Mouse (Mus musculus): ENCODE data around the gene Ilf3. TPM values are rescaled to one million over a fixed set of nuclear protein-coding genes. Genes with fewer than 3 reads are reported as not detected.

Gene Ilf3
- total RNA-seq, 2 experiments from 2014 or later: 170 to 172 TPM

DNA sequence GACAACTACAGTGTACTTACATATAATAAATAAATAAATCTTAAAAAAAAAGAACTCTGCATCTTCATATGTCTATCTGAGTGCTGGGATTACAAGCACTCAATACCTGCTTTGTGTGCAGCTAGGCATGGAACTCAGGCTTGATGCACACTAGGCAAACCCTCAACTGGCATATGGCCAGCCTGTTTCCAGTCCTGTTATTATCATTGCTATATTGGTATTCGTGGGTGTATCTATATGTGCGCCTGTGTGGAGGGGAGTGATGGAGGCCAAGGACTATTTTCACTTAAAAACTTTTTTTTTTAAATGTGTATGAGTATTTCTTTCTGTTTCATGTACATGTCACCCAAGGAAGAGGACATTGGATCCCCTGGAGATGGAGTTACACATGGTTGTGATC lies 66.7 kb downstream of the Ilf3 start:
- intact Hi-C loops (cut with DNase I): no loop called here
- DNase-seq: no peak

GRCm38 (mm10) chr9:21435777-21436635 lies 68.3 kb downstream of the Ilf3 start:
- DNase-seq: no peak
- intact Hi-C loops (cut with DNase I): no loop called here

- DNase-seq: no peak
- intact Hi-C loops (cut with DNase I): no loop called here
Measured at GRCm38 (mm10) chr9:21437577-21437976, 69.9 kb downstream of the Ilf3 start.

- no peak for DNase-seq
- intact Hi-C loops (cut with DNase I): no loop called here
Measured at GRCm38 (mm10) chr9:21438219-21438618, 70.5 kb downstream of the Ilf3 start.

GRCm38 (mm10) chr9:21439456-21439855 lies 71.8 kb downstream of the Ilf3 start:
- no peak for DNase-seq
- intact Hi-C loops (cut with DNase I): no loop called here

DNA sequence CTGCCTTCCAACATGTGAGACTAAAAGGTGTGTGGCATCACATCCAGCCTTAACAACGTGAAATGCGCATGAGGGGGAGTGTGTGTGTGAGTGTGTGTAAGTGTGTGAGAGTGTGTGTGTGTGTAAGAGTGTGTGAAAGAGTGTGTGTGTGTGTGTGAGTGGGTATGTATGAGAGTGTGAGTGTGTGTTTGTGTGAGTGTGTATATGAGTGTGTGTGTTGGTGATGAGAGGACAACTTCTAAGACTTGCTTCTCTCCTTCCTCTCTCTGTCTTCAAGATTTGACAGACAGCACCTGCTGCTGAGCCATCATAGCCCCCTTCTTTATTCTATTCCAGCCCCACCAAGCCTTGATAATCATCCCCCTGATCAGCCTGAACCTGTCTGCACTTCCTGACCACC lies 72.2 kb downstream of the Ilf3 start:
- no peak for DNase-seq
- intact Hi-C loops (cut with DNase I): no loop called here

- intact Hi-C loops (cut with DNase I): no loop called here
Measured at GRCm38 (mm10) chr9:21440387-21440786, 72.7 kb downstream of the Ilf3 start.

GRCm38 (mm10) chr9:21443853-21444252 lies 76.2 kb downstream of the Ilf3 start:
- intact Hi-C loops (cut with DNase I): no loop called here
- DNase-seq: no peak

More at GRCm38 (mm10) chr9:21440387-21440786, 72.7 kb downstream of the Ilf3 start:
- DNase-seq: no peak

DNA sequence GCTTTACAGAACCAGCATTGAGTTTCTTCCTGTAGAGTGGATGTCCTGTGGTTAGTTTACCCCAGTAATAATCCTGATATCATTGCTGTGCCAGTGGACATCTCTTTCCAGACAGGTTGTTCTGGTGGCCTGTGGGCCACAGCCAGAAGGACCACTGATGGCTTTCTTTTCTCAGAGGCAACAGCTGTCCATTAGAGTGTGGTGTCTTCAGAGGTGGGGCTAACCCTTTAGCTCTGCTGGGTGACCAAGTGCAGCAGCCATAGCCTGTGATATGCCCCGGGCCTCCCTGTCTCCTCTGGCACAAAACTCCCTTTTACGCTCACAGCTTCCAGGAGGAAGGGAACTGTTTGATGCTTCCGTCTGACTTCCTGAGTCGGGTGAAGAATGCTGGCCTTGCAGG lies 76.9 kb downstream of the Ilf3 start:
- intact Hi-C loops (cut with DNase I): no loop called here
- no peak for DNase-seq

- DNase-seq: no peak
- intact Hi-C loops (cut with DNase I): no loop called here
Measured at GRCm38 (mm10) chr9:21445081-21445744, 77.5 kb downstream of the Ilf3 start.

DNA sequence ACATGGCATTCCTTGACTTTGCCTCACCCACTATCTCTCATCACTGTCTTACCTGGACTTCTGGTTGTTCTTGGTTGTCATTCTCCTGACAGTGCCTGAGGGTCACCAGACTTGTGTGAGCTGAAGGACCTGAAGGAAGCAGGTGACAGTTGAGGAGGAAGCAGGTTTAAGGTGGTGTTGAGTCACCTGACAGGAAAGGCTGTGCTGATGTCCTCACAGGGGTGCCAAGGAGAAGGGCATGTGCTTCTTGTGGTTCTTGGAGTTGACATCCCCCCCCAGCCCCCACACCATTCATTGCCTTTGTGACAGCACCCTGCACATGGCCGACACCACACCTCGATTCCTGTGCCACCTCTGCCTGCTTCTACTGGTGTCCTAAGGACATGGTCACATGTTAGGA lies 80.1 kb downstream of the Ilf3 start:
- DNase-seq: no peak
- intact Hi-C loops (cut with DNase I): no loop called here

GRCm38 (mm10) chr9:21449710-21450109 lies 82.0 kb downstream of the Ilf3 start:
- intact Hi-C loops (cut with DNase I): no loop called here

DNA sequence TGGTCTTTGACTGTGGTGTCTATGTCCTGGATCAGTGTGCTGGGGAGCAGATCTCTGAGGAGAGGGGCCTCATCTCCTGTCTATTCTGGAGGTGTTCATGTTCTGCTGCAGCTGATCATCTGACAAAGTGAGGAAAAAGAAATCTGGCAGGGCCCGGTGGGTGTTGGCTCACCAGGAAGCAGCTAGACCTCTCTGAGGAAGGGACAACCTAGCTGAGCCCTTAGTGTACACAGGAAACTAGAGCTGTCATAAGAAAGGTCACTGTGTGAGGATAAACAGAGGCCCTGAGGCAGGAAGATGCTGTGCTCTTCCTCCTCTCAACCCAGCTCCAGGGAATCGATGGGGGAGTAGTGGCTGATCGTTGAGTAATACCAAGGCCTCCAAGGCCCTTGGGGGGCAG lies 82.6 kb downstream of the Ilf3 start:
- intact Hi-C loops (cut with DNase I): no loop called here

More at GRCm38 (mm10) chr9:21449710-21450109, 82.0 kb downstream of the Ilf3 start:
- DNase-seq: no peak

DNA sequence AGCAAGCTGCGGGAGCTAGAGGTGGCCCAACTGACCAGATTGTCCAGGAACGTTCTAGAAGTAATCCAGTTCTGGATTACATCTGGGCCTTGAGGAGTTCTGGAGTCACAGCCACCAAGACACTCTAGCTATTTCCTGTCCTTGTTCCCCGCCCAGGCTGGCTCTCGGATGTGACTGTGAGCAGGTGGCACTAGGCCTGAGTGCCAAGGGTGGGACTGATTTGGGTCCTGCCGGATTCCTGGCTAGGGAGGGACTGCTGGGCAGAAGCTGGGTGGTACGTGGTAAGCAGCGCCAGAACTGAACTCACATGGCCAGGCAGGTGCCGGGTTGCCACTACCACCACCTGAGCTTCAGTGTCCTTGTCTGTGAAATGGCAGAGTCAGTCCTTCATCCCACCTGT lies 83.7 kb downstream of the Ilf3 start:
- intact Hi-C loops (cut with DNase I): no loop called here
- no peak for DNase-seq

More for the DNA sequence above, 82.6 kb downstream of the Ilf3 start:
- no peak for DNase-seq

DNA sequence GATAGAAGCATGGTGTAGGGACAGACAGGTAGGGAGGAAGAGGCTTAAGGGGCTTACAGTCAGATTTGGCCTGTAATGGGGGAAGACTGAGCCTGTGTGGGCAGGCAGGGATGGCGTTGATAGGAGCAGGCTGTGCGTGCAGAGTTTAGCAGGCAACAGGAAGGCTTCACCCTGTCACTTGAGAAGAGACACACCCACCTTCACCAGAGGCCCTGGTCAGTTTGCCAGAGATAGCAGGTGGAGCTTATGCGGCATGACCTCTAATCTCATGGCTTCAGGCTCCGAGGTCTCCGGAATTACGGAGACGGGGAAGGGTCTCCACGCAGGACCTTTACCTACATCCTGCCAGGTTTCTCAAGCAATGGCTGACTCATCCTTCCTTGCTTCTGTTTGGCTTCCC lies 84.2 kb downstream of the Ilf3 start:
- no peak for DNase-seq
- intact Hi-C loops (cut with DNase I): no loop called here

- DNase-seq: no peak
- intact Hi-C loops (cut with DNase I): no loop called here
Measured at GRCm38 (mm10) chr9:21453003-21453402, 85.3 kb downstream of the Ilf3 start.

GRCm38 (mm10) chr9:21453459-21453858 lies 85.8 kb downstream of the Ilf3 start:
- no peak for DNase-seq
- intact Hi-C loops (cut with DNase I): no loop called here

- intact Hi-C loops (cut with DNase I): no loop called here
- no peak for DNase-seq
Measured at GRCm38 (mm10) chr9:21454556-21454955, 86.9 kb downstream of the Ilf3 start.

All from left cerebral cortex, postnatal 4 days (tissue).